Mouse (Mus musculus) erythroblast, embryonic 14.5 days (primary cell): Measurements from ENCODE around the gene Hoxc9.

Source experiments
- GATA1 ChIP-seq: IDR thresholded peaks from 2 replicates; pipeline ENCODE4 v1.6.1; 2012; ENCODE audit warnings: low read length, inconsistent platforms, mixed read lengths
- TAL1 ChIP-seq: IDR thresholded peaks from 3 replicates; pipeline ENCODE4 v1.6.1; 2012; ENCODE audit warnings: low read length, inconsistent platforms, mixed read lengths

DNA sequence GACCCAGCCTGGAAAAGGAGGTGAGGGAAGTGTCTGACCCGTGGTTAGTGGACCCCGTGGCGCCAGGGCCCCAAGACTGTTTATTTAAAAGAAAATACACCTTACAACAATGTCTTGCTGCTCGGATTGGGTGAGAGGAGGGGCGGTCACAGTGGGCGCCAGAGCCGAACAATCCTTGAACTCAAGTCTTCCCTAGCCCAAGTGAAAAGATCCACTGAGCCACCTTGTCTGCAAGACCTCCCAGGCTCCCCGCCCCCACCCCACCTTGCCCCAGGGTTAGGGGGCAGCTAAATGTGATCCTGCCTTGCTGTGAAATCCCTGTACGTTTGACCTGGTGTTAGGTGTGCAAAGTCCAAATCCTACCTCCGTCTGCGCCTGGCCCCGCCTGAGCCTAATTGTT, 19.3 kb upstream of the Hoxc9 start:
- TF ChIP-seq TAL1: no peak
- TF ChIP-seq GATA1: no peak
